Mouse (Mus musculus) lung, embryonic 16.5 days (tissue): ENCODE results near the gene Tlcd1. TPM values are rescaled to one million over a fixed set of nuclear protein-coding genes. Genes with fewer than 3 reads are reported as not detected.
"Not testable (repeated sequence)": the region's sequence is repeated elsewhere in the genome, so short reads cannot be mapped to it uniquely, and the experiment has no call there.

Experiments
- ATAC-seq: fragments of 200-750 bp; cut with Nextera tagmentation; 2 replicates; pipeline ENCODE4 v1.8.0; 2017; ENCODE audit warnings: low read depth, mild to moderate bottlenecking, moderate library complexity
- H3K27ac ChIP-seq: fragments of 300-500 bp; sonication (generic); 2 replicates; pipeline ENCODE4 v1.5.1; 2014; ENCODE audit warnings: mild to moderate bottlenecking, control low read depth, low read length
- H3K27me3 ChIP-seq: fragments of 300-500 bp; sonication (generic); 2 replicates; pipeline ENCODE4 v1.6.1; 2014; ENCODE audit warnings: low read depth, low read length, mixed read lengths; ENCODE audit not compliant: control insufficient read depth, insufficient read depth
- H3K36me3 ChIP-seq: fragments of 300-500 bp; sonication (generic); 2 replicates; pipeline ENCODE4 v1.6.1; 2014; ENCODE audit warnings: low read length; ENCODE audit not compliant: control insufficient read depth, insufficient read depth
- H3K4me1 ChIP-seq: fragments of 300-500 bp; sonication (generic); replicated peaks from 2 replicates; pipeline ENCODE4 v1.6.1; 2014; ENCODE audit warnings: low read length, mixed read lengths; ENCODE audit not compliant: control insufficient read depth, insufficient read depth
- H3K4me2 ChIP-seq: fragments of 300-500 bp; sonication (generic); 2 replicates; pipeline ENCODE4 v1.6.1; 2014; ENCODE audit warnings: low read depth, low read length, control low read depth
- H3K4me3 ChIP-seq: fragments of 300-500 bp; sonication (generic); 2 replicates; pipeline ENCODE4 v1.5.1; 2014; ENCODE audit warnings: mild to moderate bottlenecking, low read length, control low read depth
- H3K9ac ChIP-seq: fragments of 300-500 bp; sonication (generic); 2 replicates; pipeline ENCODE4 v1.6.1; 2014; ENCODE audit warnings: low read length, control low read depth
- H3K9me3 ChIP-seq: fragments of 300-500 bp; sonication (generic); 2 replicates; pipeline ENCODE4 v1.6.1; 2016; ENCODE audit warnings: low read length; ENCODE audit not compliant: control insufficient read depth
- WGBS: fragments of 180-500 bp; shearing (Covaris S2); extraction: QIAGEN DNeasy Blood & Tissue Kit; methylation state at CpG from one replicate; pipeline ENCODE4 v1.1.7; 2014; 5-methylcytosine and 5-hydroxymethylcytosine counted together
- polyA plus RNA-seq: library from polyadenylated mRNA; unstranded; fragments of >200 nt; fragmentation: Nextera tagmentation; extraction: Ambion mirVana; gene quantifications from 2 replicates; pipeline ENCODE4 v1.2.1, GENCODE M21; 2015

The Tlcd1 gene
- polyA plus RNA-seq, 1 experiment from 2014 or later, result 24.4 TPM

DNA sequence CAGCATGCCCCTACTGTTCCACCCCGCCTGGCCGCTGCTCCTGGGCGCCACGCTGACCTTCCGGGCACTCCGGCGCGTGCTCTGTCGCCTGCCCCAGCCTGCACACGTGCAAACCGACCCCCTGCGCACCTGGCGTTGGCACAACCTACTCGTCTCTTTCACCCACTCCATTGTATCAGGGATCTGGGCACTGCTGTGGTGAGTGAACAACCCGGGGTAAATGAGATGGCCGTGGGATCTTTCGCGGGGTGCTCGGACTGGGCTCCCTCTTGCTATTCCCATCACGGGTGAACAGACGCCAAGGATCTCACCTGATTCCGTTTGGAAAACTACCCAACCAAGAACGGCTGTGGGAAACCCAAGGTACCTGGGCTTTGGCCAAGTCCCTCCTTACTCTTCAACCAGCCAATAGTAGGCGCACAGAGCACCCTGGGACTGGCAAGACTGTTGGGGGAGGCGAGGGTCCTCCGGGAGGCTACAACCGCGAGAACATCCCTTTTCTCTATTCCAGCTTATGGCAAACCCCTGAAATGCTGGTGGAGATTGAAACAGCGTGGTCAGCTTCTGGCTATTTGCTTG is 2.4 kb downstream of the Tlcd1 start:
- ATAC-seq, result peak; percentile 18; the same call in 1 of the 2 replicates
- under 1% methylated on average over 29 of the region's 29 CpGs for WGBS
- Histone ChIP-seq H3K9ac (peak overlapping the region; percentile 80), H3K27me3 (no peaks in the 10 kb centered on the region), H3K4me3 (peak overlapping the region; percentile 78), H3K9me3 (no peaks in the 10 kb centered on the region), H3K4me1 (peaks cover 38% of the 10 kb centered on the region), H3K36me3 (peaks cover 18% of the 10 kb centered on the region), H3K27ac (peak overlapping the region; percentile 98), H3K4me2 (peak overlapping the region; percentile 78)

- peak overlapping the region; percentile 78 for H3K4me3 ChIP-seq
- WGBS, result 23% methylated on average over 8 of the region's 8 CpGs
- peaks cover 18% of the 10 kb centered on the region for H3K36me3 ChIP-seq
- H3K9me3 ChIP-seq, result no peaks in the 10 kb centered on the region
- peak overlapping the region; percentile 78 for H3K4me2 ChIP-seq
- peaks cover 38% of the 10 kb centered on the region for H3K4me1 ChIP-seq
- H3K27me3 ChIP-seq, result no peaks in the 10 kb centered on the region
- peak overlapping the region; percentile 98 for H3K27ac ChIP-seq
- peak overlapping the region; percentile 80 for H3K9ac ChIP-seq
- no peak for ATAC-seq
Observed at GRCm38 (mm10) chr11:78179438-78179999, 3.0 kb downstream of the Tlcd1 start.

- WGBS, result 63% methylated on average over 6 of the region's 6 CpGs
- Histone ChIP-seq H3K4me3 (no peak overlapping the region), H3K4me1 (peaks cover 38% of the 10 kb centered on the region), H3K9me3 (no peaks in the 10 kb centered on the region), H3K9ac (no peak overlapping the region; the same call in 1 of the 2 replicates), H3K36me3 (peaks cover 18% of the 10 kb centered on the region), H3K27me3 (no peaks in the 10 kb centered on the region), H3K4me2 (peak overlapping the region; percentile 78; the same call in 1 of the 2 replicates), H3K27ac (no peak overlapping the region)
- no peak for ATAC-seq
Observed at GRCm38 (mm10) chr11:78180081-78180761, 3.7 kb downstream of the Tlcd1 start.

DNA sequence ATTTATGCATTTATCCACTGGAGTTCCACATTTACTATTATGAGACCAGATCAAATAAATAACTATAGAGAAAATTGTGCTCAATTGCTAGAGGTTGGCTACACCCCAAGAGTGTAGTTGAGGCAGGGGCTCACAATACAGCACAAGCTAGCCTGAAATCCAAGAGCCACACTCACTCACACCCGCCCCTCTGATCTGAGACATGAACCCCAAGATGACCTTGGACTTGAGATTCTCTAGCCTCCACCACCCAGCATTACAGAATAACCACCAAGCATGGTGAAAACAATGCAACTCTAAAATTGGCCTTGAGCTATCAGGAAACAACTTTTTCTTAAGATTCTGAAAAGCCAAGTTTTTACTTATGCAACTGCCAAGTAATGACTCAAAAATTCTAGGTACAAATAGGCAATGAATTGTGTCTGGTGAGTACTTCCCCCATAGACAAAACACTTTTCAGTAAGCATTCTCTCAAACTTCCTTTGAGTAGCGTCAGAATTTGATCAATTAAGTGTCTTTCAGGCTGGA is 5.4 kb downstream of the Tlcd1 start:
- H3K27me3 ChIP-seq, result no peaks in the 10 kb centered on the region
- peak overlapping the region; percentile 95 for H3K4me3 ChIP-seq
- H3K4me1 ChIP-seq, result peaks cover 38% of the 10 kb centered on the region
- no peak for ATAC-seq
- peak overlapping the region; percentile 94 for H3K9ac ChIP-seq
- WGBS, result 23% methylated on average over 2 of the region's 2 CpGs
- no peaks in the 10 kb centered on the region for H3K9me3 ChIP-seq
- H3K4me2 ChIP-seq, result peak overlapping the region; percentile 81
- peaks cover 18% of the 10 kb centered on the region for H3K36me3 ChIP-seq
- no peak overlapping the region; the same call in 1 of the 2 replicates for H3K27ac ChIP-seq

- peak overlapping the region; percentile 95 for H3K4me3 ChIP-seq
- peaks cover 36% of the 10 kb centered on the region for H3K4me1 ChIP-seq
- peak overlapping the region; percentile 94 for H3K9ac ChIP-seq
- no peaks in the 10 kb centered on the region for H3K9me3 ChIP-seq
- H3K36me3 ChIP-seq, result peaks cover 18% of the 10 kb centered on the region
- no peaks in the 10 kb centered on the region for H3K27me3 ChIP-seq
- peak overlapping the region; percentile 92 for H3K27ac ChIP-seq
- H3K4me2 ChIP-seq, result peak overlapping the region; percentile 81
- ATAC-seq, result no peak
- 3% methylated on average over 7 of the region's 7 CpGs for WGBS
Observed at GRCm38 (mm10) chr11:78182450-78182849, 5.9 kb downstream of the Tlcd1 start.

DNA sequence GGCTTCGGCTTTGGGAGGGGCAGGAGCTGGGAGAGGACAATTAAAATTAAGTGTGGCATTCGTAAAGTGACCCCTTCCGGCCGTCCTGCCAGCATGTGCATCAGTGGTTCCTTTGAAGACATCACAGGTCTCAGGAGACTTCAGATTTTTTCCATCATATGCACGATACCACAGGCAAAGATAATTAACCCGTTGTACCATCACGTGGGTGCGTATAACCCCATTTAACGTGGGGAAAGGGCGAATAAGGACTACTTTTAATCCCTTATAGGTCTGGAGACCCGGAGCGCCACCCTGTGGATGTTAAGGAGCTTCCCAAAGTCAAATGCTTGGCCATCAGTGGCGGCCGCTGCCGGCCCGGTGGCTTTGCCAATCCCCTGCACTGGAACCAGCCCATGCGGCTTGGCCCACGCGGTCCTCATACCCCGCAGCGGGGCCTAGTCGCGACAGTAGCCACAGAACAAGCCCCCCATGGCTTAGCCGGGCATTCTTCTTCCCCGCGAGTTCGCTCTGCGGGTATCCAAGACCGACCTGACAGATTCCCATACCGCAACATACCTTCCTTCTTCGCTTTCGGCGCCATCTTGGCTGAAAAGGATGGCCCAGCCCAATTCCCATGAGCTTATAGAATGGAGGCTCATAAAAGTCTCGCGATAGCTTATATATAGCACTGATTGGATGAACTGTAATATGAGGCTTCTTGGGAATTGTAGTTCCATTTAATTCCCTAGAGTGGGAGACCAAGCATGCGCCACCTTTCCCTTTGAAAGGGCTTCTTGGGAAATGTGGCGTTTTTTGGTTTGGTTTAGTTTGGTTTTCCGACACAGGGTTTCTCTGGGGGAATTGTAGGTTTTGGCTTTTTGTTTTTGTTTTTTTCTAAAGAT is 6.7 kb downstream of the Tlcd1 start, which contains the start of gene Rpl23a:
Gene Rpl23a (minus strand): TSS at position 624 of the 884 bp plus-strand sequence.
- peaks cover 18% of the 10 kb centered on the region for H3K36me3 ChIP-seq
- no peaks in the 10 kb centered on the region for H3K27me3 ChIP-seq
- peak within 1 kb of the TSS; percentile 94 for H3K9ac ChIP-seq
- H3K9me3 ChIP-seq, result no peaks in the 10 kb centered on the region
- peaks cover 35% of the 10 kb centered on the region for H3K4me1 ChIP-seq
- peak within 1 kb of the TSS; percentile 95 for H3K4me3 ChIP-seq
- peak within 1 kb of the TSS; percentile 81 for H3K4me2 ChIP-seq
- H3K27ac ChIP-seq, result peak within 1 kb of the TSS; percentile 92
- peak; percentile 85 for ATAC-seq
- under 1% methylated on average over 38 of the region's 38 CpGs for WGBS

DNA sequence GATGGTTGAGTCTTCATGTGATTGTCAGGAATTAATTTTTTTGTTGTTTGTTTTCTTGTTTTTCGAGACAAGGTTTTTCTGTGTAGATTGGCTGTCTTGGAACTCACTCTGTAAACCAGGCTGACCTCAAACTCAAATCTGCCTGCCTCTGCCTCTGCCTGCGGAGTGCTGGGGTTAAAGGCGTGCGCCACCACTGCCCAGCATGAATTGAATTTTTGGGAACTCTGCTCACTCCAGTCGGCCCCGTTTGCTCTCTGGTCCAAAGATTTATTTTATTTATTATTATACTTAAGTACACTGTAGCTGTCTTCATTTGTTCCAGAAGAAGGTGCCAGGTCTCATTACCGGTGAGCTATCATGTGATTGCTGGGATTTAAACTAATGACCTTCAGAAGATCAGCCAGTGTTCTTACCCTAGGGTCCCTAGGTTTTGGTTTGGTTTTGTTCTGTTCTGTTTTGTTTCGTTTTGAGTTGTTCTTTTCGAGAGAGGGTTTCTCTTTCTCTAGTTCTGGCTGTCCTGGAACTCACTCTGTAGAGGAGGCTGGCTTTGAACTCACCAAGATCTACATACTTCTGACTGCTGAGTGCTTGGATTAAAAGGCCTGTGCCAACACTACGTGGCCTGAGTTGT is 7.5 kb downstream of the Tlcd1 start:
- Histone ChIP-seq H3K9me3 (no peaks in the 10 kb centered on the region), H3K4me3 (peak overlapping the region; percentile 95), H3K27me3 (no peaks in the 10 kb centered on the region), H3K4me2 (peak overlapping the region; percentile 24), H3K27ac (no peak overlapping the region), H3K9ac (no peak overlapping the region), H3K36me3 (peaks cover 18% of the 10 kb centered on the region), H3K4me1 (peaks cover 34% of the 10 kb centered on the region)
- 35% methylated on average over 10 of the region's 10 CpGs for WGBS
- no peak for ATAC-seq

DNA sequence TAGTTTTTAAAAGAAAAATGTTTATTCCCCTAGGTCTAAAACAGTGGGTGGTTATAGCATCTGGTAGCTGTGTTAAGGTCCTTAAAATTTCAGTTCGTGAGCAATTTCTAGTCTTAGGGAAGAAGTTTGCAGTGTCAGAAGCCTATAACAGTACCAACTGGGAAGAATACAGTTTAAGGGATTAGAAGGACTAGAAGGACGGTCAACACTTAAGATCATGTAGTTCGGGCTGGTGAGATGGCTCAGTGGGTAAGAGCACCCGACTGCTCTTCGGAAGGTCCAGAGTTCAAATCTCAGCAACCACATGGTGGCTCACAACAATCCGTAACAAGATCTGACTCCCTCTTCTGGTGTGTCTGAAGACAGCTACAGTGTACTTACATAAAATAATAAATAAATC is 8.2 kb downstream of the Tlcd1 start:
- not testable (repeated sequence) for H3K9ac ChIP-seq, H3K27ac ChIP-seq, H3K9me3 ChIP-seq, H3K4me2 ChIP-seq, H3K27me3 ChIP-seq, H3K4me3 ChIP-seq, ATAC-seq
- peaks cover 30% of the 10 kb centered on the region for H3K4me1 ChIP-seq
- peaks cover 18% of the 10 kb centered on the region for H3K36me3 ChIP-seq
- WGBS, result 93% methylated on average over 6 of the region's 6 CpGs
